Mouse (Mus musculus): ENCODE measurements at regions not wholly inside any gene's neighbourhood (a gene's known extent, or its start where the extent isn't known, plus 50 kb on each side); places are given as distances from the start of the nearest gene placed in this dataset.

GRCm38 (mm10) chr3:128226930-128227585 lies 330.9 kb upstream of the Fam241a start:
- ATAC-seq (ENCODE audit: low read depth) = no peak
- Histone ChIP-seq H3K27me3 (replicated peaks; ENCODE audit: control insufficient read depth, insufficient read depth, low read length) (no peaks in the 10 kb centered on the region), H3K27ac (replicated peaks; ENCODE audit: low read depth, low read length) (no peak overlapping the region), H3K4me2 (ENCODE audit: low read depth, low read length) (no peak overlapping the region), H3K9me3 (ENCODE audit: control insufficient read depth, low read length) (no peaks in the 10 kb centered on the region), H3K4me3 (ENCODE audit: low read depth, low read length) (no peak overlapping the region), H3K9ac (ENCODE audit: low read depth, low read length) (no peak overlapping the region), H3K4me1 (ENCODE audit: control insufficient read depth, insufficient read depth, low read length) (no peaks in the 10 kb centered on the region), H3K36me3 (ENCODE audit: control insufficient read depth, insufficient read depth, low read length) (no peaks in the 10 kb centered on the region)
- no peak for DNase-seq (ENCODE audit: low spot score)
- 71% methylated on average over 6 of the region's 6 CpGs for WGBS

GRCm38 (mm10) chr3:128226503-128226902 lies 330.4 kb upstream of the Fam241a start:
- no peaks in the 10 kb centered on the region for H3K4me1 ChIP-seq (ENCODE audit: control insufficient read depth, insufficient read depth, low read length)
- no peaks in the 10 kb centered on the region for H3K9me3 ChIP-seq (ENCODE audit: control insufficient read depth, low read length)
- no peak overlapping the region for H3K4me3 ChIP-seq (ENCODE audit: low read depth, low read length)
- DNase-seq (ENCODE audit: low spot score) (no peak), ATAC-seq (ENCODE audit: low read depth) (no peak)
- no peaks in the 10 kb centered on the region for H3K27me3 ChIP-seq (replicated peaks; ENCODE audit: control insufficient read depth, insufficient read depth, low read length)
- no peak overlapping the region for H3K9ac ChIP-seq (ENCODE audit: low read depth, low read length)
- no peaks in the 10 kb centered on the region for H3K36me3 ChIP-seq (ENCODE audit: control insufficient read depth, insufficient read depth, low read length)
- no peak overlapping the region for H3K27ac ChIP-seq (replicated peaks; ENCODE audit: low read depth, low read length)
- H3K4me2 ChIP-seq (ENCODE audit: low read depth, low read length) = no peak overlapping the region
- 87% methylated on average over 6 of the region's 6 CpGs for WGBS

GRCm38 (mm10) chr3:128222344-128222743 lies 326.2 kb upstream of the Fam241a start:
- DNase-seq (ENCODE audit: low spot score) (peak; percentile 29), ATAC-seq (ENCODE audit: low read depth) (no peak)
- H3K9ac ChIP-seq (ENCODE audit: low read depth, low read length) = no peak overlapping the region
- 55% methylated on average over 12 of the region's 12 CpGs for WGBS
- H3K4me2 ChIP-seq (ENCODE audit: low read depth, low read length) = no peak overlapping the region
- H3K27ac ChIP-seq (replicated peaks; ENCODE audit: low read depth, low read length) = no peak overlapping the region
- no peaks in the 10 kb centered on the region for H3K4me1 ChIP-seq (ENCODE audit: control insufficient read depth, insufficient read depth, low read length)
- H3K27me3 ChIP-seq (replicated peaks; ENCODE audit: control insufficient read depth, insufficient read depth, low read length) = no peaks in the 10 kb centered on the region
- H3K9me3 ChIP-seq (ENCODE audit: control insufficient read depth, low read length) = no peaks in the 10 kb centered on the region
- no peaks in the 10 kb centered on the region for H3K36me3 ChIP-seq (ENCODE audit: control insufficient read depth, insufficient read depth, low read length)
- H3K4me3 ChIP-seq (ENCODE audit: low read depth, low read length) = no peak overlapping the region

GRCm38 (mm10) chr3:128221625-128222024 lies 325.5 kb upstream of the Fam241a start:
- no peaks in the 10 kb centered on the region for H3K27me3 ChIP-seq (replicated peaks; ENCODE audit: control insufficient read depth, insufficient read depth, low read length)
- DNase-seq (ENCODE audit: low spot score) = no peak
- 57% methylated on average over 2 of the region's 2 CpGs for WGBS
- no peaks in the 10 kb centered on the region for H3K9me3 ChIP-seq (ENCODE audit: control insufficient read depth, low read length)
- H3K4me1 ChIP-seq (ENCODE audit: control insufficient read depth, insufficient read depth, low read length) = no peaks in the 10 kb centered on the region
- H3K27ac ChIP-seq (replicated peaks; ENCODE audit: low read depth, low read length) = no peak overlapping the region
- no peak for ATAC-seq (ENCODE audit: low read depth)
- H3K4me3 ChIP-seq (ENCODE audit: low read depth, low read length) = no peak overlapping the region
- no peaks in the 10 kb centered on the region for H3K36me3 ChIP-seq (ENCODE audit: control insufficient read depth, insufficient read depth, low read length)
- H3K4me2 ChIP-seq (ENCODE audit: low read depth, low read length) = no peak overlapping the region
- no peak overlapping the region for H3K9ac ChIP-seq (ENCODE audit: low read depth, low read length)

GRCm38 (mm10) chr3:128220776-128221550 lies 324.8 kb upstream of the Fam241a start:
- Histone ChIP-seq H3K27me3 (replicated peaks; ENCODE audit: control insufficient read depth, insufficient read depth, low read length) (no peaks in the 10 kb centered on the region), H3K4me3 (ENCODE audit: low read depth, low read length) (no peak overlapping the region), H3K4me1 (ENCODE audit: control insufficient read depth, insufficient read depth, low read length) (no peaks in the 10 kb centered on the region), H3K9me3 (ENCODE audit: control insufficient read depth, low read length) (no peaks in the 10 kb centered on the region), H3K9ac (ENCODE audit: low read depth, low read length) (no peak overlapping the region), H3K4me2 (ENCODE audit: low read depth, low read length) (no peak overlapping the region), H3K27ac (replicated peaks; ENCODE audit: low read depth, low read length) (no peak overlapping the region), H3K36me3 (ENCODE audit: control insufficient read depth, insufficient read depth, low read length) (no peaks in the 10 kb centered on the region)
- 64% methylated on average over 8 of the region's 8 CpGs for WGBS
- ATAC-seq (ENCODE audit: low read depth) (no peak), DNase-seq (ENCODE audit: low spot score) (no peak)

- Histone ChIP-seq H3K4me1 (ENCODE audit: control insufficient read depth, insufficient read depth, low read length) (no peaks in the 10 kb centered on the region), H3K4me2 (ENCODE audit: low read depth, low read length) (no peak overlapping the region), H3K9ac (ENCODE audit: low read depth, low read length) (no peak overlapping the region), H3K9me3 (ENCODE audit: control insufficient read depth, low read length) (no peaks in the 10 kb centered on the region), H3K36me3 (ENCODE audit: control insufficient read depth, insufficient read depth, low read length) (no peaks in the 10 kb centered on the region), H3K27ac (replicated peaks; ENCODE audit: low read depth, low read length) (no peak overlapping the region), H3K4me3 (ENCODE audit: low read depth, low read length) (no peak overlapping the region), H3K27me3 (replicated peaks; ENCODE audit: control insufficient read depth, insufficient read depth, low read length) (no peaks in the 10 kb centered on the region)
- 82% methylated on average over 5 of the region's 5 CpGs for whole genome bisulfite sequencing
- DNase-seq (ENCODE audit: low spot score) = no peak
- ATAC-seq (ENCODE audit: low read depth) = no peak
These were observed 321.8 kb upstream of the Fam241a start for GRCm38 (mm10) chr3:128217765-128218415.

GRCm38 (mm10) chr3:128212256-128212655 lies 316.1 kb upstream of the Fam241a start:
- DNase-seq (ENCODE audit: low spot score) = peak; percentile 41
- Histone ChIP-seq H3K4me2 (ENCODE audit: low read depth, low read length) (no peak overlapping the region), H3K36me3 (ENCODE audit: control insufficient read depth, insufficient read depth, low read length) (no peaks in the 10 kb centered on the region), H3K9ac (ENCODE audit: low read depth, low read length) (no peak overlapping the region), H3K4me3 (ENCODE audit: low read depth, low read length) (no peak overlapping the region), H3K27ac (replicated peaks; ENCODE audit: low read depth, low read length) (no peak overlapping the region), H3K4me1 (ENCODE audit: control insufficient read depth, insufficient read depth, low read length) (no peaks in the 10 kb centered on the region), H3K9me3 (ENCODE audit: control insufficient read depth, low read length) (no peaks in the 10 kb centered on the region), H3K27me3 (replicated peaks; ENCODE audit: control insufficient read depth, insufficient read depth, low read length) (no peaks in the 10 kb centered on the region)
- ATAC-seq (ENCODE audit: low read depth) = peak; percentile 65; the same call in 1 of the 2 replicates
- WGBS = 56% methylated on average over 3 of the region's 3 CpGs

GRCm38 (mm10) chr3:128210591-128210990 lies 314.5 kb upstream of the Fam241a start:
- ATAC-seq (ENCODE audit: low read depth) = no peak
- Histone ChIP-seq H3K4me2 (ENCODE audit: low read depth, low read length) (no peak overlapping the region), H3K9me3 (ENCODE audit: control insufficient read depth, low read length) (no peaks in the 10 kb centered on the region), H3K27ac (replicated peaks; ENCODE audit: low read depth, low read length) (no peak overlapping the region), H3K36me3 (ENCODE audit: control insufficient read depth, insufficient read depth, low read length) (no peaks in the 10 kb centered on the region), H3K4me1 (ENCODE audit: control insufficient read depth, insufficient read depth, low read length) (no peaks in the 10 kb centered on the region), H3K4me3 (ENCODE audit: low read depth, low read length) (no peak overlapping the region), H3K27me3 (replicated peaks; ENCODE audit: control insufficient read depth, insufficient read depth, low read length) (no peaks in the 10 kb centered on the region), H3K9ac (ENCODE audit: low read depth, low read length) (no peak overlapping the region)
- WGBS = 39% methylated on average over 1 of the region's 1 CpGs
- DNase-seq (ENCODE audit: low spot score) = no peak
